Mouse (Mus musculus) lung, postnatal 0 days (tissue): ENCODE results near the gene Gm20388.

Experiments used
- CTCF ChIP-seq: IDR thresholded peaks from 2 replicates; pipeline ENCODE4 v1.5.1; 2016; ENCODE audit warnings: antibody characterized with exemption, mild to moderate bottlenecking
- EP300 ChIP-seq: IDR thresholded peaks from 2 replicates; pipeline ENCODE4 v1.6.1; 2016; ENCODE audit warnings: antibody characterized with exemption, mild to moderate bottlenecking, control low read depth

GRCm38 (mm10) chr8:121973906-121974305, 2063.3 kb downstream of the Gm20388 start:
- TF ChIP-seq CTCF (no peak), EP300 (no peak)
